Mouse (Mus musculus) heart, postnatal 25 days (tissue): ENCODE measurements around the gene Entpd1. TPM values are rescaled to one million over a fixed set of nuclear protein-coding genes. Genes with fewer than 3 reads are reported as not detected.

Source experiments
- DNase-seq: peaks from one replicate; pipeline ENCODE4 v3.0.0; 2022; ENCODE audit warnings: low spot score
- intact Hi-C: fragments of 180-260 bp; cut with DNase I; formaldehyde crosslinking; loops from one replicate; pipeline ENCODE4 v1.15.1; 2025
- total RNA-seq, 2 experiments: library from RNA; stranded (reverse); gene quantifications; 2 replicates each; pipeline ENCODE4 v1.2.3; 2021

Gene Entpd1
- total RNA-seq, 2 experiments from 2014 or later, result 29.9 to 30.3 TPM

DNA sequence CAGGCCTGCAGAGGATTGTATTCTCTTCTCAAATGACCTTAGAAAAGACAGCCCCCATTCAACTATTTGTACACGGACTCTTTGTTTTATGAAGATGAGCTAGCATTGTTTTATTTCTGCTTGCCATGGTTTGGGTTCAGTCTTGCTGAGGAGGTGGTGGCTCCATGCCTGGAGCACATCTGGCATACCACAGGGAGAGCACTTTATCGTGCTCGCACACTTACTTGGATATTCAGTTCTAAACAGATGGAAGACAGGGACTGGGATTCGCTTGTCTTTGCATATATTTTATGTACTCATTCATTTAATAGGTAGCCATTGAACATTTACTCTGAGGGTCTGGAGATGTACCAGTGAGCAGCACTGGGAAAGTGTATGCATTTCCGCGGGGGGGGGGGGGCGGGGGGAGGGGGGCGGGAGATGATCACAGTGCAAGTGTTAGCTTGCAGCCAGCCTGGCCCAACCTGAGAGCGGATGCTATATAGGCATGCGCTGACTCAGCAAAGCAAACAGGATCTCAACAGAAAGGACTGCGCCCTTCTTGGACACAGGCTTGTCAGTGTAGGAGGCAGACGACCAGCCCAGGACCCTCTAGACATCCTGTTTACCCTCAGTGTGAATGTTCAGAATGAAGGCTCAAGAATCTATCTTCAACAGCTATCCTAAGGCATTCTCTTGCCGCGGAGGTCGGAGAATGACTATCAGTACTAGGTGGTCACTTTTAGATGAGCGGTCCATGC lies 100.9 kb downstream of the Entpd1 start:
- no peak for DNase-seq
- intact Hi-C loops, result no loop called here

DNA sequence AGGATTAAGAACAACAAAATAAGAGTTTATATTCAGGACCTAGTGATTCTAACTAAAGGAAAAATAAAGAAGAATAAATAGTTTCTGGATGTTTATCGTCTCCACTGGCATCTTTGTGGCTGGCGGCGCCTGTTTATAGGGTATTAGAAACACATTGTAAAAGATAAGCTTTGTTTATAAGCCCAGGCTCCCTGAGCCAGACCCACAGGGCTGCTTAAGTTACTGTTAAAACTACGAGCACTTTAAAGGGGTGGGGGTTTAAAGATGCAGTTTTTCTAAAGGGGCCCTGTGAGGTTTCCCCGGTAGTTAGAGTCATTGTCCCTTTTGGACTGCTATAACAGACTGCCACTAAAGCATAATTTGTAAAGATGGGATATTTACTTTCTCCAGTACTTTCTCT lies 102.5 kb downstream of the Entpd1 start:
- no peak for DNase-seq
- intact Hi-C loops, result loop anchor here (5.0 kb wide), 1 partner anchor 42 kb away; no protein-coding TSS in a partner anchor

DNA sequence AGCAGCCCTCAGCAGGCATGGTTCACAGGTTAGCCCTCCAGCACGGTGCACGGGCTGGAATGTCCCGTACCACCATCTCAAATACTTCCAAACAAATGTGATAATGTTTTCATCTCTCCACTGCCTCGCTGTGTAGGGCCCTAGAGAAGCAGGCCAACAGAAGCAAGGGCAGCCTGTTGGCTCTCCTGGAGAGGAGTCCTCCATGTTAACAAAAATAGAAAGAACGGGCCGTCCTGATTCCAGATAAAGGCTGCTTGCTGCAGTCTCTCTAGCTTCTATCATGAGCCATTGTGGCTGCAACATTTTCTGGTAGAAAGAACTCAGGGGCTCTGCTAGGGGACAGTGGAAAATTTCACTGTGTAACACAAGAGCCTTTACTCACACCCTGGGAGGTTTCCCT lies 104.8 kb downstream of the Entpd1 start:
- no peak for DNase-seq
- intact Hi-C loops, result loop anchor here (5.0 kb wide), 1 partner anchor 45 kb away; no protein-coding TSS in a partner anchor

DNA sequence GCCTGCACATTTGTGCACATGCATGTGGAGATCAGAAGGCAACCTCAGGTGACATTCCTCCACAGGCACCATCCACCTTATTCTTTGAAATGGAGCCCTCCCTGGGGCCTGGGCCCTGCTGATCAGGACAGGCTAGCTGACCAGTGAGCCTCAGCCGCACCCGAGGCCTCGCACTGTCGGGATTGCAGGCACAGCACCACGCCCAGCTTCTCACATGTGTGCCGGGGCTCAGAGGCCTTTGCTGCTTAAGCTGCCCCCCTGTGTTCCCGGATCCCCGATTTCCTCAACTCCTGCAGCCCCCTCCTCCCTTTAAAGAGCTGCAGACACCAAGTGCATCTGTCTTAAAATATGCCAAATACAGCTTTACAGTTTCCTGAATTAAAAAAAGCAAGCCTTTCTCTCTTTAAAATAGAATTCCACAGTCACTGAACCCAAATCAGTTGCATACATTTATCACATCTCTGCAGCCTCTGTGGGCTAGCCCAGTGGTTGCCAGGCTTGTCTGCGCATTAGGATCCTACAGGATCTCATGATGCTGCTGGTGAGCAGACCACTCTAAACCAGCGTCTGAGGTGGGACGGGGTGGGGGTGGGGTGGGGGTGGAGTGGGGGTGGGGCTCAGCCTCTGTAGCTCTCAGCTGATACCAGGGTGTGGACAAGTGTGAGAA lies 107.4 kb downstream of the Entpd1 start:
- no peak for DNase-seq
- intact Hi-C loops, result loop anchor here (5.0 to 10.0 kb wide), 3 partner anchors 47 to 355 kb away; no protein-coding TSS in a partner anchor

DNA sequence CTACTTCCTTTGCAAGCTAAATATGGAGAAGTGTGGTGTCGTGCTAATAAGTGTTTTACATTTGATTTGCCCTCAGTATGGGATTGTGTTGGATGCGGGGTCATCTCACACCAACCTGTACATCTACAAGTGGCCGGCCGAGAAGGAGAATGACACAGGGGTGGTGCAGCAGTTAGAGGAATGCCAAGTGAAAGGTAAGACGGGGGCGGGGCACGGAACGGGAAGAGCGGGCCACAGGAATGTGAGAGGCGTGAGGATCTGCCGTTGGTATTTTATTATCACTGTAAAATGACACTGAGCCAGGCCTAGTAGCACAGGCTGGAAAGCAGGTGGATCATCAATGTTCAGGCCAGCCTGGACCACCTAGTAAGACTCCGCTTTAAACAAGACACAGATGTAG lies 108.2 kb downstream of the Entpd1 start:
- intact Hi-C loops, result loop anchor here (5.0 to 10.0 kb wide), 2 partner anchors 58 to 356 kb away; no protein-coding TSS in a partner anchor
- DNase-seq, result no peak

DNA sequence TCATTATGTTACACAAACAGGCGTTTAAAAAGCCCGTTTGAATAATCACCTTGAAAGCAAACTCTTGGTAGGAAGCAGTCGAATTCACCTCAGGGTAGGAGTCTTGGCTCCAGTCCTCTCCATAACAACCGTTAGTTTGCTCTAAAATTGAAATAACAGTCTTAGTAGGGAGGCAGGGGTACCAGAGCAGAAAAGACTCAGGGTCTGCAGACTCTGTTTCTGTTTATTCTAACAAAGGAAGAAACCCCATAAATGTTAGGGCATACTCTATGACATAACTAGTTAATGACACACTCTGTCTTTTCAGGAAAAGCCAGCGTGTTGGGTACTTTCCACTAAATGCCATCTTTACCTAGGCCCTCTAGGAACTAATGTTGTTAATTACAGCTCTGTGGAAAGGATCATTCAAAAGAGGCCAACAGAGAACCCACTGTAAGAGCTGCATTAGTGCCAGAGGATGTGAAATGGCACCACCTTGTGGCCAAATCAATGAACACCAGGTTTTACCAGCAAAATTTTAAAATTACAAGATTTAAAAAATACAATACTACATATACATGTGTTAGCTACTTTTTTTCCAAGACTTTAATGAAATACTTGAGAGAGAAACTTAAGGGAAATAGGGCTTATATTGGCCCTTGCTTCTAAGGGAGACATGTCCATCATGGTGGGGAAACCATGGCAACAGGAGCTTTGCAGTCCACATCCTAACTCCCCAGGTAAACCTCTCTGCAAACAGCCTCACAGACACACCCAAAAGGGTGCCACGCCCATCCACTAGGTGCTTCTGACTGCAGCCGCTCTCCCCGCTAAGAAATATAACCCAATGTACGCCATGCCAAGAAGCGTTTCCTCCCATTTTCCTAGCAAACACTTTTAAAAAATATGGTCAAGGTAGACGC lies 110.2 kb downstream of the Entpd1 start:
- intact Hi-C loops, result loop anchor here (1.0 to 10.0 kb wide), 4 partner anchors 60 to 358 kb away; partner anchors contain the start of genes Entpd1 and Tctn3
- no peak for DNase-seq

DNA sequence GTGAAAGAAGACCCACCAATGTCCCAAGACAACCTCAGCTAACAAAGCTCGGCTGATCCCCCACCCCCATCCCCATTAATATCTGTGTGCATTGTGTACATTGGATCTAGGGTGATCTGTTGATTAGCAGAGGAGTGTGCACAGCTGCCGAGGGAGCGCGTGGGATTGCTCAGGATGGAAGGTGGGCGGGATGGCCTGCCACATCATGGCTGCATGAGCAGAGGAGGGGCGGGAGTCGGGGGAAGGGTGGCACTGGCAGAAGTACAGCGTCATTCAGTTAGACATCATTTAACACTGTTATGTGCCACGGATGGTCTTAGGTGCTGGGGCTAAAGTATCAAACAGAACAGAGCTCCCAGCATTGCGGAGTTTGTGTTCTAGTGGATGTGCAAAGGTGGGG lies 111.3 kb downstream of the Entpd1 start:
- DNase-seq, result no peak
- intact Hi-C loops, result loop anchor here (5.0 to 10.0 kb wide), 2 partner anchors 61 to 359 kb away; no protein-coding TSS in a partner anchor

DNA sequence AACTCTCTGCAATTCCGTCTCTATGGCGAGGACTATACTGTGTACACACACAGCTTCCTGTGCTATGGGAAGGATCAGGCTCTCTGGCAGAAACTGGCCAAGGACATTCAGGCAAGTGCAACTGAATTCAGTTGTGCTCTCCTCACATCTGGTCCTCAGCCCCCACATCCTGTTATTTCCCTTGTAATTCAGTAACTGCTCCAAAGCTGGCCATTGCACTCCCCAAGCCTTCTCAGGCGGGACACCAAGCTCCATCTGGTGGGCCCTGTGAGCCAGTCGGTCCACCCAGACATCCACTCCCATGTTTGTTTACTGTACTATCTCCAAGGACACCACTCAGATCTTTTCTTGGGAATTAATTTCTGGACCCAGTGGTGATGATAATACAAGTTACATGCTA lies 114.0 kb downstream of the Entpd1 start:
- peak; percentile 53 for DNase-seq
- intact Hi-C loops, result loop anchor here (10.0 kb wide), 1 partner anchor 361 kb away; no protein-coding TSS in a partner anchor

DNA sequence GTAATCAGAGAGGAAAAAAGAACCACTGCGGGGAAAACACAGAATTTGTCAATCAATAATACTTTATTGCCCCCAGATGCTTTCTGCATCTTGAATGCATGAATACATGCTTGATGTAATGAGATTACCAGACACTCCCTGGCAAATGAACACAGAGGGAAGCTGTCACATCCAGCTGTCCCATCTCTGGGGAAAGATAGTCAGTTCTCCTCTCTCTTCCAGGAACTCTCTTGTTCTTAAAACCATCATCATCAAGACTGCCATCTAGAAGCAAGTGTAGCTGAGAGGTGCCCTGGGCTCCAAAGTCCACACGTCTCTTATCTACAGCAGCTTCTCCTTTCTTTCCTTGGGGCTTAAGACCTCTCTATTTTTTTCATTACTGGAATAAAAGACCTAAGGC lies 114.4 kb downstream of the Entpd1 start:
- no peak for DNase-seq
- intact Hi-C loops, result loop anchor here (10.0 kb wide), 1 partner anchor 362 kb away; no protein-coding TSS in a partner anchor

DNA sequence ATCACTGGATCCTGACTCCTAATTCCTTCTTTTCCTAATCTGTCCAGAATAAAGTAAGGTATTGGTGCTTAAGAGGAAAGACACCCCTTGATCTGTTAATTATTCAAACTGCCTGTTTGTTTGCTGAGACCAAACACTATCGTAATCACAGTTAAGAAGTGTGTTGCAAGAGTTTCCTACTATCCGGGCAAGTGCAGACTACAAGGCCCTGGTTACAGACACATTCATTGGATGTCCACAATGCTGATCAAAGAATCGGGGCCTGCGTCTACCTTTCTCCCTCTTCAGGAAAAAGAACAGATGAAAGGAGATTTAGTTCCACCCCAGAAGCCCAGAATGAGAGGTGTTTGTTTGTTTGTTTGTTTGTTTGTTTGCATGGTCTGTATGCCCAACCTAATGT lies 116.0 kb downstream of the Entpd1 start:
- intact Hi-C loops, result loop anchor here (10.0 kb wide), 1 partner anchor 363 kb away; no protein-coding TSS in a partner anchor
- DNase-seq, result no peak

DNA sequence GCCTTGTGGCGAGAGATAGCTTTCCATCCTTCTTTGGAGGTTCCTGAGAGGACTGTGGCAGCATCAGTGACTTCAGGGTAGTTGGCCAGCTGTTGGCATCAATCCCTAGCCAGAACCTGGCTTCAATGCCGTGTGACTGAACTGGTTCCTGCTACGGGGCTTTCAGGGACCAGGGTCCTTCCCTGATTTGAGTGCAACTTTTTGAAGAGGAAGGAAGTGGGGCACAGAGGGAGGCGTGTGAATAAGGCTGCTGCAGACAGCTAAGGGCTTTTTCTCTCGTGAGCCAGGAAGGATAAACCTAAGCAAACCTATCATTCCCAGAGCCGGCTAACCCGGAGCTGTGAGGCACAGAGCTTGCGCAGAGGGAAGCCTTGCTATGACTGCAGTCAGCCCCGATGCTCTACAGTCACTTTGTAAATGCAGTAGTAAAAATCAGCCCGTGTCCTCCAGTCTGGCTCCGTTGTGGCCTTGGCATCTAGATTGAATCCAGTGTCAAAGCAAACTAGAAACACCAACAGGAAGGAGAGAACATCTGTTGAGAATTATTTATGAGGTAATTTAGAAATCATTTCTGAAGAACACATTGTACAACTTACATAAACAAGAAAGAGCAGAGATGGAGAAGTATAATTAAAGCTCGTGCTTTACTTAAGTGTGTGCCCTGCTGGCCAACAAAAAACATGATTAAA lies 116.7 kb downstream of the Entpd1 start:
- no peak for DNase-seq
- intact Hi-C loops, result loop anchor here (10.0 kb wide), 1 partner anchor 364 kb away; no protein-coding TSS in a partner anchor

DNA sequence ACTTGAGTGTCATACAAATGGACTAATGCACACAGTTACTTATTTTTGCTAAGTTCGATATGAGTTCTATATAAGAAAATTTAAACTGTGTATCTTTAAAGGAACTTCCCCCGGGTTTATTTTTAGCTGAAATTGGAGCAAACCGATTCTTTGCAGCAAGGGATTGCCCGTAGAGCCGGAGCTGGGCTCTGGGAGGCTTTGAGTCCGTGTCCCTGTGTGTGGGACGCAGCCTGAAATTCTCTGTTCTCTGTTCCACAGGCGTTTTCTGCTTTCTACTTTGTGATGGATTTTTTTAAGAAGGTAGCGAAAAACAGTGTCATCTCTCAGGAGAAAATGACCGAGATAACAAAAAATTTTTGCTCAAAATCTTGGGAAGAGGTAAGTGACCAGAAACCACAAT lies 121.2 kb downstream of the Entpd1 start:
- DNase-seq, result no peak
- intact Hi-C loops, result no loop called here

DNA sequence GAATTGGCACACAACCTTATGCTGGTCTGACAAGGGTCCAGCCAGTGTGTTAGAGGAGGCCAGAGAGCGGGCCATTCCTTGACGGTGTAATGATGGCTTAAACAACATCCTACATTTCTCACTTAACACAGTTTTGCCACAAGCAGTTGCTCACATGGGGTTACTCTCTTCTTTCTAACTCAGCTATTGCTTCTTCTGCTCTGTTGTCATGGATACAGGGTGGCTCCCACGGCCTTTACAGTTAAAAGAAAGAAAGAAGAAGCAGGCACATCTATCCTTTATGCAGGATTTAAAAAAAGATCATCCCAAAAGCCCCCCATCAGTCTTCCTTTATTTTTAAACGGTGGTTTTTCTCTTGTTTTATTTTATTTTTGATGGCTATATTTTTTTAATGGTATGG lies 121.7 kb downstream of the Entpd1 start:
- intact Hi-C loops, result no loop called here

DNA sequence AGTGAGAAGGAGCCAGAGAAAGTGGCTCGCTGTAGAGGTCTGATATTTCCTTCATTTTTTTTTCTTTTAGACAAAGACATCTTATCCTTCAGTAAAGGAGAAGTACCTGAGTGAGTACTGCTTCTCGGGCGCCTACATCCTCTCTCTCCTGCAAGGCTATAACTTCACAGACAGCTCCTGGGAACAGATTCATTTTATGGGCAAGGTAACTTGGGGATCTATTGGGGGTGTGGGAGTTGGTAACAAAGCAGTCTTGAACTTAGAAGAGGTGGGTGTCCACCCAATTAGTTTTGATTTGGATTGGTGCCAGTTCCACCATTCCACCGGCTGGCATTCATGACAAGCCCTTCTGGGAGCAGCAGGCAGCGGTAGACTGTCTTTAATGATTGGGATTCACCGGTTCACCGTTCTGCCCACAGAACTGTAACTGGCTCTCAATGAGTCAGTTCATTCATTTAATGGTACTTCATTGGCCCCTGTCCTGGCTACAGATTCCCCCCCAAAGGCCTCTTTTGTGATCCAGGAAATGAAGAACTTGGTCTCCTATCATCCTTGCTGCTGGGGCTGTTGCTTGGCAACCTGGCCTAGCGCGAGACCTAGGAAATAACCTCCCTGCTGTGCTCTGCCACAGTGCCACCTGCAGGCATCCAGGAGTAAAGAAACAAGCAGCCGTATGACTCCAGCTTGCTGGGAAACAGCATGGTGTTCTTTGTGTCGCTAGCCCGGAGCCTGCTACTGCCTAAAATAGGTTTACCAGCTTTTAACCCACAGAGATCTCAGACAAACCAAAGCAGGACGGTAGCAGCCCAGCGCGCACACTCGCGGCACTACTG lies 124.7 kb downstream of the Entpd1 start:
- DNase-seq, result peak; percentile 49
- intact Hi-C loops, result no loop called here

More for the DNA sequence above, 121.7 kb downstream of the Entpd1 start:
- DNase-seq, result no peak

DNA sequence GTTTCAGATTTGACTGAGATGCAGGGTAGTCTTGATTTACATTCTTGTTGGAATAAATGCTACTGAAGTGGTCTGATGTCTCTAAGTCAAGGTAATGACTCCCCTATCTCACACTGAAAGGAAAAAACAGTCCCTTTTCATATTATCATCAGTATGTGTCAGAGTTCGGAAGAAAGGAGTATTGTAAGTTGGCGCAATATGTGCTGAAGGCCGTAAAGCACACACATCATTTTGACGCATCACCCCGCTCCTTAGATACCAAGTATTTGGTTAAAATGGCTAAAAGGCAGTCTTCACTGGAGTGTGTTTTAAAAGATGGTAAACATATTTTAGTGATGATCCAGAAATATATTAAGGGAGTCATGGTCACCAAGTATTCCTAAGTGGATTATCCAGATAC lies 125.4 kb downstream of the Entpd1 start:
- no peak for DNase-seq
- intact Hi-C loops, result no loop called here

DNA sequence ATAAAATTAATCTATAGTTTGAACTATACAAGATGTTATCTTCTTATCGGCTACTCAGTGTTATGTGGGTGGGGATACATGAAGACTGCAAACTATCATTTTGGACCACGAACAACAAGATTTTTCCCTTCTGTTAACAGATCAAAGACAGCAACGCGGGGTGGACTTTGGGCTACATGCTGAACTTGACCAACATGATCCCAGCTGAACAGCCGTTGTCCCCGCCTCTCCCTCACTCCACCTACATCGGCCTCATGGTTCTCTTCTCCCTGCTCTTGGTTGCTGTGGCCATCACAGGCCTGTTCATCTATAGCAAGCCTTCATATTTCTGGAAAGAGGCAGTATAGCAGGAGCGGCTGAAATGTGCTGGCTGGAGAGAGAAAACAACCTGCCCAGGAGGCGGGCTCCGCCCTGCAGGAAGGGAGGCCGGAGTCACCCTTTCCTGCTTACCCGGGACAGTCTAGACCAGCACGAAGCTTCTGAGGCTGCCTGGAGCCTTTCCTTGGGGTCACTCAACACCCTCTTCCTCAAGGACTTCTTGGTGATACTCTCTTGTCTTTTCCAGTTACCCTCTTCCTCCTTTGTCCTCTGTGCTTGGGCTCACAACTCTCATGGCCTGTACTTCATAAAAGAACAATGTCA lies 126.6 kb downstream of the Entpd1 start:
- no peak for DNase-seq
- intact Hi-C loops, result no loop called here

DNA sequence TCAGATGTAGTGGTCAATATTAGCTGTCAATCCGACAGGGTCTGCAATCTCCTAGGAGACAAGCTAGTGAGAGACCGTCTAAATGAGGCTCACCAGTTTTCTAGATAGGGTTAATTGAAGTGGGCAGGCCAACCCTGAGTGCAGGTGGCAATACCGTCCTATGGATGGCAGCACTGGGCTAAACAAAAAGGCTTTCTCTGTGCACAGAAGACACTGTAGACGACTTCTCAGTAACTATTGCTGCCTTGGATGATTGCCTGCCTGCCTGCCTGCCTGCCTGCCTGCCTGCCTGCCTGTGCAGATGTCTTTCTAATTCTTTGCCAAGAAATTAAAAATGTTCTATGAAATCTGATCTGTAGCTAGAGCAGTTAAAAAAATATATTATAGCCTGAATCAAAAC lies 134.4 kb downstream of the Entpd1 start:
- intact Hi-C loops, result no loop called here

DNA sequence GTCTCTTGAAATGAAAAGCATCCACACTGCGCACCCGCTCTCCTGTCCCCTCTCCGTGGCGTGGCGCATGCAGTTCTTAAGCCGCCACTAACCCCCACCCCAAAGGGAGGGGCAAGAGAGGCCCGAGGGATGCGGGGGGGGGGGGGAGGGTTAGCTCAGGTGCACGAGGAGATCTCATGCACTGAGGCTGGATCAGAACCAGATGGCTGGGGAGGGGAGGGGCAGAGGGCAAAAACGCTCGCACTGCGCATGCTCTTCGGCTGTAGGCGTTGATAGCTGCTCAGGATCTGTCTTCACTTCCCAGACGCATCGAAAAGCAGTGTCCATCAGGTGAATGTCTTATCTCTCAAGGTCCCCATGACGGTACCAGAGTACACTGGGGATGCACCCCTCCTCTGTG lies 136.4 kb downstream of the Entpd1 start, which contains the start of gene Cc2d2b:
Gene Cc2d2b, plus strand, starts transcription at position 195 of the 400 bp plus-strand sequence.
- intact Hi-C loops, result no loop called here
- DNase-seq, result no peak

More for the DNA sequence above, 134.4 kb downstream of the Entpd1 start:
- DNase-seq, result no peak
